Mouse (Mus musculus): ENCODE measurements at regions not wholly inside any gene's neighbourhood (a gene's known extent, or its start where the extent isn't known, plus 50 kb on each side); places are given as distances from the start of the nearest gene placed in this dataset.

GRCm38 (mm10) chr2:133481305-133481704 lies 70.7 kb upstream of the Bmp2 start:
- H3K36me3 ChIP-seq: no peaks in the 10 kb centered on the region
- no peak for DNase-seq (ENCODE audit: low spot score)
- no peaks in the 10 kb centered on the region for H3K27me3 ChIP-seq (ENCODE audit: insufficient read depth, poor library complexity, severe bottlenecking)
- WGBS: 88% methylated on average over 6 of the region's 6 CpGs
- H3K4me1 ChIP-seq (replicated peaks): no peaks in the 10 kb centered on the region
- no peak overlapping the region for H3K27ac ChIP-seq
- no peak overlapping the region for H3K4me3 ChIP-seq
- H3K9me3 ChIP-seq: no peaks in the 10 kb centered on the region

GRCm38 (mm10) chr2:133481785-133482184 lies 70.2 kb upstream of the Bmp2 start:
- no peak overlapping the region for H3K27ac ChIP-seq
- H3K36me3 ChIP-seq: no peaks in the 10 kb centered on the region
- H3K27me3 ChIP-seq (ENCODE audit: insufficient read depth, poor library complexity, severe bottlenecking): no peaks in the 10 kb centered on the region
- no peaks in the 10 kb centered on the region for H3K4me1 ChIP-seq (replicated peaks)
- 97% methylated on average over 3 of the region's 3 CpGs for WGBS
- H3K9me3 ChIP-seq: no peaks in the 10 kb centered on the region
- no peak for DNase-seq (ENCODE audit: low spot score)
- H3K4me3 ChIP-seq: no peak overlapping the region

- 80% methylated on average over 3 of the region's 3 CpGs for WGBS
Observed at GRCm38 (mm10) chr2:133495443-133495842, 56.5 kb upstream of the Bmp2 start.

DNA sequence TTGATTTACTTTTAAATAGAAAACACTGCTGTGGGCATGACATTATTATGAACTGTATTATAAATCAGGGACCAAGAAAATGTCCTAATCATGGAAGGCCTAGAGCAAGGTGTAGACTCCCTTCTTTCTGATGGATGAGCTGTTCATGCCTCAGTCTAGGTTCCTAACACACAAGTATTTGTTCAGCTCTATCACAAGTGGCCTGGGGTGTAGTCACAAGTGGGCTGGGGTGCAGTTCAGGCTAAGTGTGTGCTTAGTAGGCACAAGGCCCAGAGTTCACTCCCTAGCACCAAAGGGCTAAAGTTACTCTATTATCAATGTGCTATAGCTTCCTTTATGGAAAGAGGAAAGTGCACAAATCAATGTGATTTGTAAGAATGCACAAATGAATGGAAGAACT lies 55.6 kb upstream of the Bmp2 start:
- Histone ChIP-seq H3K4me3 (no peak overlapping the region), H3K4me1 (replicated peaks) (no peaks in the 10 kb centered on the region), H3K36me3 (no peaks in the 10 kb centered on the region), H3K27ac (no peak overlapping the region), H3K9me3 (no peaks in the 10 kb centered on the region), H3K27me3 (ENCODE audit: insufficient read depth, poor library complexity, severe bottlenecking) (no peaks in the 10 kb centered on the region)
- DNase-seq (ENCODE audit: low spot score): no peak

More at GRCm38 (mm10) chr2:133495443-133495842, 56.5 kb upstream of the Bmp2 start:
- no peak for DNase-seq (ENCODE audit: low spot score)
- H3K27ac ChIP-seq: no peak overlapping the region
- H3K27me3 ChIP-seq (ENCODE audit: insufficient read depth, poor library complexity, severe bottlenecking): no peaks in the 10 kb centered on the region
- no peaks in the 10 kb centered on the region for H3K36me3 ChIP-seq
- no peak overlapping the region for H3K4me3 ChIP-seq
- 0 out of 2 replicates have a peak, but pooled peaks cover 4% of the 10 kb centered on the region for H3K9me3 ChIP-seq
- H3K4me1 ChIP-seq (replicated peaks): no peaks in the 10 kb centered on the region

GRCm38 (mm10) chr2:133497071-133497470 lies 54.9 kb upstream of the Bmp2 start:
- 91% methylated on average over 4 of the region's 4 CpGs for WGBS

GRCm38 (mm10) chr2:133497541-133498185 lies 54.3 kb upstream of the Bmp2 start:
- no peaks in the 10 kb centered on the region for H3K9me3 ChIP-seq
- no peaks in the 10 kb centered on the region for H3K36me3 ChIP-seq
- H3K4me3 ChIP-seq: no peak overlapping the region
- WGBS: 86% methylated on average over 8 of the region's 8 CpGs
- H3K4me1 ChIP-seq (replicated peaks): no peaks in the 10 kb centered on the region
- DNase-seq (ENCODE audit: low spot score): no peak
- no peaks in the 10 kb centered on the region for H3K27me3 ChIP-seq (ENCODE audit: insufficient read depth, poor library complexity, severe bottlenecking)
- H3K27ac ChIP-seq: no peak overlapping the region

More at GRCm38 (mm10) chr2:133497071-133497470, 54.9 kb upstream of the Bmp2 start:
- H3K27me3 ChIP-seq (ENCODE audit: insufficient read depth, poor library complexity, severe bottlenecking): no peaks in the 10 kb centered on the region
- H3K9me3 ChIP-seq: no peaks in the 10 kb centered on the region
- no peak for DNase-seq (ENCODE audit: low spot score)
- no peak overlapping the region for H3K27ac ChIP-seq
- no peaks in the 10 kb centered on the region for H3K36me3 ChIP-seq
- no peaks in the 10 kb centered on the region for H3K4me1 ChIP-seq (replicated peaks)
- H3K4me3 ChIP-seq: no peak overlapping the region

DNA sequence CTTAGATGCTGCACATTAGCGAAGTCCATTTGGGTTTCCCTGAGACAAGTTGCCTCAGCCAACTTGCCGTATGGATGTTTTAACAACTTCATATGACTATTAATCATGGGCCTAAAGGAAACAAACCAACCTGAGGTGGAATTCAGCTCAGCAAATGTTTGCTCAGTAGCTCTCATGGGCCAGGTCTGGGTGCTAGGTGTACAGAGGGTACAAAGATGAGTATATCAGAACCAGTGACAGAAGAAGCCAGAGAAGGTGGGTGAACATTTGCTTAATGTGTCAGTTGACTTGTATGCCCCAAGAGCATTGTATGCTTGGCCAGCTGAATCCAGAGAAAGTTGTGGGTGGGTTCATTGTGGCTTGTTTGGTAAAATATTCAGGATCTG lies 53.8 kb upstream of the Bmp2 start:
- WGBS: 95% methylated on average over 2 of the region's 2 CpGs
- H3K36me3 ChIP-seq: no peaks in the 10 kb centered on the region
- no peaks in the 10 kb centered on the region for H3K9me3 ChIP-seq
- H3K4me3 ChIP-seq: no peak overlapping the region
- H3K27me3 ChIP-seq (ENCODE audit: insufficient read depth, poor library complexity, severe bottlenecking): no peaks in the 10 kb centered on the region
- no peaks in the 10 kb centered on the region for H3K4me1 ChIP-seq (replicated peaks)
- no peak for DNase-seq (ENCODE audit: low spot score)
- H3K27ac ChIP-seq: no peak overlapping the region

DNA sequence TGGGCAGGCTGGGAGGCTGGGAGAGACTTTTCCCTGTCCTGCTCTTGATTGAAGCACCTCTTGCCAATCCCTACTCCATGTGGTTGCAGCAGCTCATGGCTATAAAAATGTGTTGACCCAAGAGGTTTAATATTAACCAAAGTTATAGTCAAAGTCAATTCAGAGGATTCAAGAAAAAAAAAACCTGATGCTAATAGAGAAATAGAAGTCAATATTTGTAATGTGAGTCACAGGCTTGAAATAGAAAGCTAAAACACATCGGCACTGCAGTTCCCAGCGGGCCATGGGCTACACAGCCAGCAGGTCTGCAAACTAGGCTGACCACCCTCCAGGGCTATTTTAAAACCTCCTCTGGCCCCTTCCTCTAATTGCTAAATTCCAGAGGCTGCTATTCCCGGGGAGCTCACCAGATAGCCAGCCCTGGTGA lies 53.2 kb upstream of the Bmp2 start:
- WGBS: 80% methylated on average over 3 of the region's 3 CpGs
- no peaks in the 10 kb centered on the region for H3K9me3 ChIP-seq
- H3K27me3 ChIP-seq (ENCODE audit: insufficient read depth, poor library complexity, severe bottlenecking): no peaks in the 10 kb centered on the region
- no peak overlapping the region for H3K4me3 ChIP-seq
- no peaks in the 10 kb centered on the region for H3K4me1 ChIP-seq (replicated peaks)
- H3K27ac ChIP-seq: no peak overlapping the region
- H3K36me3 ChIP-seq: no peaks in the 10 kb centered on the region
- no peak for DNase-seq (ENCODE audit: low spot score)

DNA sequence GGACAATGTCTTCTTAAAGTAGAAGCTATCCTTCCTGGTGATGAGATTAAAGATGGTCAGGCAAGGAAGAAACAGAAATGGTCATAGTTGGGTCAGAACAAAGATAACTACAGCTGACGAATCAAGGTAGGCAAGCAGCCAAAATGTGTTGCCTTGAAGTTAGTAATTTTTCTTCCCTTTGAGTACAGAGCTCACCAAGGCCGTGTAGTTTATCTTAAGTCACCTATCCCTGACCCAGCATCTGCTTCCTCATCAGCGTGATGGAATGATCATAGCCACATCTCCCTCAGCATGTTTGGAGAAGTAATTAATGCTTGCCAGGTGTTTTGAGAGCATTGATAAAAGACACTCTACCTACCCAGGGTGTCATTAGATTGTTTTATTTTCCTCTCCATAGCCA lies 52.1 kb upstream of the Bmp2 start:
- H3K9me3 ChIP-seq: no peaks in the 10 kb centered on the region
- no peak overlapping the region for H3K4me3 ChIP-seq

More for the DNA sequence above, 52.1 kb upstream of the Bmp2 start:
- H3K4me1 ChIP-seq (replicated peaks): no peaks in the 10 kb centered on the region
- H3K27ac ChIP-seq: no peak overlapping the region
- 83% methylated on average over 3 of the region's 3 CpGs for WGBS
- DNase-seq (ENCODE audit: low spot score): no peak
- no peaks in the 10 kb centered on the region for H3K36me3 ChIP-seq
- H3K27me3 ChIP-seq (ENCODE audit: insufficient read depth, poor library complexity, severe bottlenecking): no peaks in the 10 kb centered on the region
